Mouse (Mus musculus) kidney, postnatal 25 days (tissue): ENCODE measurements around the gene Gipr.

Experiments
- DNase-seq, 2 experiments: peaks; one replicate each; pipeline ENCODE4 v3.0.0; 2021; ENCODE audit warnings: mixed read lengths in 2 of 2

The Gipr gene

GRCm38 (mm10) chr7:19147497-19148045, 18.4 kb downstream of the Gipr start:
- no peak for DNase-seq

- no peak for DNase-seq
These were observed 19.1 kb downstream of the Gipr start for GRCm38 (mm10) chr7:19146793-19147192.

- peak; percentile 68 to 76 for DNase-seq
These were observed 28.5 kb downstream of the Gipr start for GRCm38 (mm10) chr7:19137380-19137779.

GRCm38 (mm10) chr7:19136673-19137334, 29.1 kb downstream of the Gipr start:
- no peak for DNase-seq

- no peak for DNase-seq
These were observed 29.8 kb downstream of the Gipr start for GRCm38 (mm10) chr7:19136168-19136567.

GRCm38 (mm10) chr7:19131324-19131848, 34.5 kb downstream of the Gipr start:
- peak; percentile 98 to 100 for DNase-seq

GRCm38 (mm10) chr7:19130657-19131056, 35.3 kb downstream of the Gipr start:
- DNase-seq = no peak

GRCm38 (mm10) chr7:19129396-19129795, 36.5 kb downstream of the Gipr start:
- no peak for DNase-seq

GRCm38 (mm10) chr7:19127744-19128143, 38.2 kb downstream of the Gipr start:
- no peak for DNase-seq

GRCm38 (mm10) chr7:19124713-19125112, 41.2 kb downstream of the Gipr start:
- peak; percentile 27 to 71 for DNase-seq

GRCm38 (mm10) chr7:19121686-19122085, 44.2 kb downstream of the Gipr start:
- DNase-seq = peak in 1 of 2 experiments; percentile 83

- peak; percentile 95 to 96 for DNase-seq
These were observed 46.1 kb downstream of the Gipr start, which contains the start of gene Fbxo46 for GRCm38 (mm10) chr7:19119631-19120429. TSS of gene Fbxo46 (plus strand) at chr7:19119859.

- no peak for DNase-seq
These were observed 46.8 kb downstream of the Gipr start for GRCm38 (mm10) chr7:19119083-19119482.

- peak; percentile 62 to 86 for DNase-seq
These were observed 47.7 kb downstream of the Gipr start, which contains the start of gene Gm4969 for GRCm38 (mm10) chr7:19118028-19118771. TSS of gene Gm4969 (minus strand) at chr7:19118368.

GRCm38 (mm10) chr7:19109565-19109964, 56.4 kb downstream of the Gipr start:
- DNase-seq = no peak

- no peak for DNase-seq
These were observed 58.5 kb downstream of the Gipr start for GRCm38 (mm10) chr7:19107436-19107835.
